8 mouse cellular contexts compared by ENCODE assay signal in the genomic region with DNA sequence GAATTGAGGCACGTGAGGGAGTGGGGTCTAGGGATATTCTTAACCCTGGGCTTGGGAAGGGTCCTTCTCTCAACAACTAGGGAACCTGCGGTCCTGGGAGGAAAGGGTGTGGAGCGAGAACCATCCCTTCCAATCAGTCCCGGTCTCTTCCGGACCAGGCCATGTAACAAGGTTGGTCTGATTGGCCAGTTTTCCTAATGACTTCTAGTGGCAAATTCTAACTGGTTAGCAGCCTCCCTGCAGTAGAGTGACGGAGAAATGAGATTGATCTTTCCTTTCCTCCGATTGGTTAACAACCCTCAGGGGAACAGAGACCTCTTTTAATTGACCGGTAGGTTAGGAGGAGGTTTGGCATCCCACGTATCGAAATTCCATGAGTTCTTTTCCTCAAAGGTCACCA. TPM values are rescaled to one million over a fixed set of nuclear protein-coding genes. Genes with fewer than 3 reads are reported as not detected.
DNase-seq lines count a peak whose midpoint lies in the region; ATAC-seq and TF ChIP-seq lines count a peak whose summit lies in the region.

No protein-coding gene starts in this region.

- H3K4me3 ChIP-seq in forebrain, embryonic 11.5 days (ENCODE audit: low read depth, low read length): peak overlapping the region; percentile 43; the same call in 1 of the 2 replicates
- H3K4me3 ChIP-seq in heart, embryonic 14.5 days (ENCODE audit: control insufficient read depth in 1 of 2, insufficient read depth in 1 of 2, low read depth in 1 of 2, low read length in 2 of 2): peak overlapping the region; percentile 3 to 50; a peak in 3 of 4 replicates
- peak overlapping the region; percentile 88 for H3K4me3 ChIP-seq in kidney, embryonic 16.5 days (ENCODE audit: low read length)
- no peak overlapping the region for H3K4me3 ChIP-seq in liver, adult 2 months (ENCODE audit: insufficient read depth, low read depth, low read length)

- peaks cover 15% of the 10 kb centered on the region for H3K4me1 ChIP-seq in forebrain, embryonic 11.5 days (replicated peaks; ENCODE audit: control insufficient read depth, insufficient read depth, low read length)
- H3K4me1 ChIP-seq in heart, embryonic 14.5 days (ENCODE audit: control insufficient read depth in 2 of 2, insufficient read depth in 2 of 2, low read length in 2 of 2): peaks cover 14 to 22% of the 10 kb centered on the region in 2 experiments
- H3K4me1 ChIP-seq in kidney, embryonic 16.5 days (ENCODE audit: insufficient read depth, low read length): peaks cover 29% of the 10 kb centered on the region
- peaks cover 3% of the 10 kb centered on the region; the same call in 1 of the 2 replicates for H3K4me1 ChIP-seq in liver, adult 2 months (ENCODE audit: control insufficient read depth, insufficient read depth, low read length)

- peak; percentile 73 for DNase-seq in right cerebral cortex, adult 18-20 months
- DNase-seq in right cerebral cortex, postnatal 14 days: no peak
- DNase-seq in forebrain, embryonic 11.5 days (ENCODE audit: low spot score): peak; percentile 71
- DNase-seq in liver, adult 2 months (ENCODE audit: extremely low read depth, low read depth, low spot score): peak; percentile 62
- peak; percentile 65 for DNase-seq in neural tube, embryonic 10.5 days (ENCODE audit: extremely low spot score, low spot score)
- DNase-seq in thymus, postnatal 14 days: no peak

- no peaks in the 10 kb centered on the region for H3K9me3 ChIP-seq in forebrain, embryonic 11.5 days (ENCODE audit: control insufficient read depth, low read length)
- no peaks in the 10 kb centered on the region for H3K9me3 ChIP-seq in heart, embryonic 14.5 days (ENCODE audit: control insufficient read depth, low read length)
- H3K9me3 ChIP-seq in kidney, embryonic 16.5 days (ENCODE audit: low read length): peaks cover 2% of the 10 kb centered on the region; the same call in 1 of the 2 replicates

- ATAC-seq in forebrain, embryonic 11.5 days (replicated peaks; ENCODE audit: low FRiP score): peak; percentile 62
- peak; percentile 7; the same call in 1 of the 2 replicates for ATAC-seq in heart, embryonic 14.5 days (ENCODE audit: insufficient number of reproducible peaks, insufficient read depth, low FRiP score, low read depth)
- ATAC-seq in kidney, embryonic 16.5 days (ENCODE audit: low FRiP score, low TSS enrichment): peak; percentile 54

- TF ChIP-seq CTCF in liver, adult 2 months (IDR thresholded peaks at IDR 0.05; ENCODE audit: low read depth, low read length): no peak

- H3K9ac ChIP-seq in forebrain, embryonic 11.5 days (ENCODE audit: low read length): peak overlapping the region; percentile 92; the same call in 1 of the 2 replicates
- H3K9ac ChIP-seq in heart, embryonic 14.5 days (ENCODE audit: low read length): peak overlapping the region; percentile 57
- peak overlapping the region; percentile 40; the same call in 1 of the 2 replicates for H3K9ac ChIP-seq in kidney, embryonic 16.5 days (replicated peaks; ENCODE audit: low read length)
- H3K9ac ChIP-seq in liver, adult 2 months (ENCODE audit: low read depth, low read length): no peak overlapping the region

- H3K36me3 ChIP-seq in forebrain, embryonic 11.5 days (ENCODE audit: control insufficient read depth, insufficient read depth, low read length): no peaks in the 10 kb centered on the region
- peaks cover 12% of the 10 kb centered on the region for H3K36me3 ChIP-seq in heart, embryonic 14.5 days (ENCODE audit: control insufficient read depth, insufficient read depth, low read length)
- H3K36me3 ChIP-seq in kidney, embryonic 16.5 days (ENCODE audit: insufficient read depth, low read length): no peaks in the 10 kb centered on the region
- no peaks in the 10 kb centered on the region for H3K36me3 ChIP-seq in liver, adult 2 months (ENCODE audit: control insufficient read depth, insufficient read depth, low read length)

- H3K27ac ChIP-seq in forebrain, embryonic 11.5 days (ENCODE audit: low read depth, low read length): peak overlapping the region; percentile 99
- H3K27ac ChIP-seq in heart, embryonic 14.5 days (replicated peaks in 1 of 2; ENCODE audit: control insufficient read depth in 1 of 2, insufficient read depth in 1 of 2, low read depth in 2 of 2, low read length in 2 of 2): peak overlapping the region; percentile 75 to 98
- peak overlapping the region; percentile 98 for H3K27ac ChIP-seq in kidney, embryonic 16.5 days (ENCODE audit: low read length)
- H3K27ac ChIP-seq in liver, adult 2 months (replicated peaks; ENCODE audit: insufficient read depth, low read depth, low read length): peak overlapping the region; percentile 47; the same call in 1 of the 2 replicates

- 0 out of 2 replicates have a peak, but pooled peaks have one; percentile 22 for TF ChIP-seq POLR2A in liver, adult 2 months (IDR thresholded peaks at IDR 0.05; ENCODE audit: extremely low read depth, insufficient read depth, low read length)

- H3K27me3 ChIP-seq in forebrain, embryonic 11.5 days (ENCODE audit: control insufficient read depth, insufficient read depth, low read length): no peaks in the 10 kb centered on the region
- H3K27me3 ChIP-seq in heart, embryonic 14.5 days (ENCODE audit: control insufficient read depth, insufficient read depth, low read length): no peaks in the 10 kb centered on the region
- H3K27me3 ChIP-seq in kidney, embryonic 16.5 days (ENCODE audit: insufficient read depth, low read length): no peaks in the 10 kb centered on the region
- no peaks in the 10 kb centered on the region for H3K27me3 ChIP-seq in liver, adult 2 months (ENCODE audit: control insufficient read depth, insufficient read depth, low read length)

- H3K79me2 ChIP-seq in liver, adult 2 months (ENCODE audit: control insufficient read depth, insufficient read depth, low read length): peaks cover 9% of the 10 kb centered on the region; the same call in 1 of the 2 replicates

- H3K4me2 ChIP-seq in forebrain, embryonic 11.5 days (ENCODE audit: low read depth, low read length, severe bottlenecking): peak overlapping the region; percentile 78; the same call in 1 of the 2 replicates
- peak overlapping the region; percentile 70 for H3K4me2 ChIP-seq in heart, embryonic 14.5 days (ENCODE audit: low read length)
- H3K4me2 ChIP-seq in kidney, embryonic 16.5 days (replicated peaks; ENCODE audit: low read depth, low read length): peak overlapping the region; percentile 67

- WGBS in forebrain, embryonic 11.5 days: 4% methylated on average over 10 of the region's 10 CpGs
- 2% methylated on average over 10 of the region's 10 CpGs for WGBS in heart, embryonic 14.5 days
- under 1% methylated on average over 10 of the region's 10 CpGs for WGBS in kidney, embryonic 16.5 days
- 33% methylated on average over 10 of the region's 10 CpGs for WGBS in liver, adult 2 months

RNA-seq across cellular contexts. Expression of gene Atp5g2, which starts 1.4 kb away (rescaled TPM):
- 52.7 and 58.4 TPM in 2 replicates for polyA plus RNA-seq in forebrain, embryonic 11.5 days (2014; fragmentation: Nextera tagmentation; extraction: Ambion mirVana)
- 98.6 and 118 TPM in 2 replicates for polyA plus RNA-seq in heart, embryonic 14.5 days (2014; fragmentation: Nextera tagmentation; extraction: Ambion mirVana)
- polyA plus RNA-seq in kidney, embryonic 16.5 days (2015; fragmentation: Nextera tagmentation; extraction: Ambion mirVana): 60.1 and 74.0 TPM in 2 replicates
- total RNA-seq in liver, adult 2 months (2014; rRNA removed): 149 and 181 TPM in 2 replicates
- polyA plus RNA-seq in liver, adult 2 months (2012; rRNA removed): 342 and 359 TPM in 2 replicates

RNA-seq across cellular contexts. Expression of gene Atf7, which starts 48.3 kb away (rescaled TPM):
- polyA plus RNA-seq in forebrain, embryonic 11.5 days (2014; fragmentation: Nextera tagmentation; extraction: Ambion mirVana): 15.1 and 15.5 TPM in 2 replicates
- 27.0 and 29.7 TPM in 2 replicates for polyA plus RNA-seq in heart, embryonic 14.5 days (2014; fragmentation: Nextera tagmentation; extraction: Ambion mirVana)
- polyA plus RNA-seq in kidney, embryonic 16.5 days (2015; fragmentation: Nextera tagmentation; extraction: Ambion mirVana): 30.9 and 39.2 TPM in 2 replicates
- total RNA-seq in liver, adult 2 months (2014; rRNA removed): 10.1 and 12.6 TPM in 2 replicates
- polyA plus RNA-seq in liver, adult 2 months (2012; rRNA removed): 27.8 and 41.1 TPM in 2 replicates

RNA-seq across cellular contexts. Expression of gene Calcoco1, which starts 48.4 kb away (rescaled TPM):
- 30.4 and 31.1 TPM in 2 replicates for polyA plus RNA-seq in forebrain, embryonic 11.5 days (2014; fragmentation: Nextera tagmentation; extraction: Ambion mirVana)
- 66.2 and 66.5 TPM in 2 replicates for polyA plus RNA-seq in heart, embryonic 14.5 days (2014; fragmentation: Nextera tagmentation; extraction: Ambion mirVana)
- polyA plus RNA-seq in kidney, embryonic 16.5 days (2015; fragmentation: Nextera tagmentation; extraction: Ambion mirVana): 60.4 and 63.2 TPM in 2 replicates
- total RNA-seq in liver, adult 2 months (2014; rRNA removed): 19.1 and 20.5 TPM in 2 replicates
- polyA plus RNA-seq in liver, adult 2 months (2012; rRNA removed): 20.7 and 22.8 TPM in 2 replicates

RNA-seq across cellular contexts. Expression of gene Gm28047, which starts 48.7 kb away (rescaled TPM):
- polyA plus RNA-seq in forebrain, embryonic 11.5 days (2014; fragmentation: Nextera tagmentation; extraction: Ambion mirVana): 0.37 TPM in 1 of 2 replicates, not detected in the other
- not detected in 2 replicates for polyA plus RNA-seq in heart, embryonic 14.5 days (2014; fragmentation: Nextera tagmentation; extraction: Ambion mirVana)
- 0.36 TPM in 1 of 2 replicates, not detected in the other for polyA plus RNA-seq in kidney, embryonic 16.5 days (2015; fragmentation: Nextera tagmentation; extraction: Ambion mirVana)
- total RNA-seq in liver, adult 2 months (2014; rRNA removed): not detected in 2 replicates
- not detected in 2 replicates for polyA plus RNA-seq in liver, adult 2 months (2012; rRNA removed)

Comparison
In these comparisons a context has a peak if more than half of its experiments do, and no peak if none do; other contexts are left out.
1. DNase-seq: peak in right cerebral cortex, adult 18-20 months (single experiment), forebrain, embryonic 11.5 days (single experiment), liver, adult 2 months (single experiment) and neural tube, embryonic 10.5 days (single experiment); none in right cerebral cortex, postnatal 14 days (single experiment) and thymus, postnatal 14 days (single experiment).
2. ATAC-seq: peak in every context shown above with its lines; median percentile 62 in forebrain, embryonic 11.5 days; 54 in kidney, embryonic 16.5 days; 7 in heart, embryonic 14.5 days.
3. H3K27ac ChIP-seq: peak in every context shown above with its lines; median percentile 99 in forebrain, embryonic 11.5 days; 98 in kidney, embryonic 16.5 days; 86 in heart, embryonic 14.5 days; 47 in liver, adult 2 months.
4. Peak in every context shown above with its lines, with median percentiles within 50 percentile points of each other: H3K4me2 ChIP-seq.